Comparison of ENCODE assay signal across 9 mouse cellular contexts in the genomic region with DNA sequence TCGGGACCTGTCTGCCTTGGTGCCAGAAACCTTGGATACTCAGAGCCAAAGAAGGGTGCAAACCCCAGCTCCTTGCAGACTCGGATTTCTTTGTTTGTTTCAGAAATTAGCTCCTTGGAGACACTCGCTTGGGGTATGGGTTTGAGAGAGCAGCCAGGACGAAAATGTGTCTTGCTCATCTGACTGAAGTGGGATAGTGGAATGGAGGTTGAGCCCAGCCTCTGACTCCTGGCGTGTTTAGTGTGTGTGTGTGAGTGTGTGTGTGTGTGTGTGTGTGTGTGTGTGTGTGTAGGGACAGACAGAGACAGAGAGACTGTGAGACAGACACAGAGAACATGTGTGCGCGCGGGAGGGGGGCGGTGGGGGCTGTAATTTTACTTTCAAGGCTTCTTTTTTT. TPM values are rescaled to one million over a fixed set of nuclear protein-coding genes. Genes with fewer than 3 reads are reported as not detected.
DNase-seq lines count a peak whose midpoint lies in the region; ATAC-seq and TF ChIP-seq lines count a peak whose summit lies in the region.
"Had no signal": no experiment of that assay in that cellular context is flagged by ENCODE, and none has a peak within 500 bp of the region (broad histone marks: within the 10 kb centered on the region; RNA-seq: fewer than 3 reads in every experiment).

No protein-coding gene starts in this region.

- 18% methylated on average over 9 of the region's 9 CpGs for WGBS in limb, embryonic 14.5 days
- WGBS in stomach, embryonic 16.5 days, result 24% methylated on average over 9 of the region's 9 CpGs

- peak overlapping the region; percentile 78 for H3K9ac ChIP-seq in limb, embryonic 14.5 days (ENCODE audit: low read depth, low read length, severe bottlenecking)
- H3K9ac ChIP-seq in stomach, embryonic 16.5 days (ENCODE audit: low read length), result peak overlapping the region; percentile 76

- H3K4me1 ChIP-seq in testis, adult 2 months (ENCODE audit: control insufficient read depth, insufficient read depth, low read length), result peaks cover 9% of the 10 kb centered on the region
- H3K4me1 ChIP-seq in limb, embryonic 14.5 days (ENCODE audit: control insufficient read depth, insufficient read depth, low read length), result peaks cover 7% of the 10 kb centered on the region
- peaks cover 11% of the 10 kb centered on the region; the same call in 1 of the 2 replicates for H3K4me1 ChIP-seq in stomach, embryonic 16.5 days (ENCODE audit: control insufficient read depth, insufficient read depth, low read length)

- TF ChIP-seq POLR2A in testis, adult 2 months (IDR thresholded peaks at IDR 0.05; ENCODE audit: control insufficient read depth, low read depth, low read length), result no peak
- no peak for TF ChIP-seq POLR2A in limb, embryonic 14.5 days (IDR thresholded peaks at IDR 0.05; ENCODE audit: borderline replicate concordance, extremely low read depth, insufficient read depth, insufficient read length)

- no peaks in the 10 kb centered on the region for H3K36me3 ChIP-seq in testis, adult 2 months (ENCODE audit: control insufficient read depth, insufficient read depth, low read length)
- H3K36me3 ChIP-seq in limb, embryonic 14.5 days (ENCODE audit: control insufficient read depth, insufficient read depth, low read length), result no peaks in the 10 kb centered on the region
- H3K36me3 ChIP-seq in stomach, embryonic 16.5 days (ENCODE audit: control insufficient read depth, insufficient read depth, low read length), result no peaks in the 10 kb centered on the region

- ATAC-seq in limb, embryonic 14.5 days (ENCODE audit: low FRiP score, low read depth), result peak; percentile 16; the same call in 1 of the 2 replicates
- no peak for ATAC-seq in stomach, embryonic 16.5 days (ENCODE audit: insufficient read depth, low FRiP score)
- no peak for ATAC-seq in megakaryocyte progenitor cell, adult 5-6 weeks (replicated peaks; ENCODE audit: poor library complexity)

- DNase-seq in gastrocnemius, adult 2 months, result no peak
- no peak for DNase-seq in gastrocnemius, postnatal 25 days
- no peak for DNase-seq in testis, postnatal 10 days (ENCODE audit: low spot score)
- DNase-seq in limb, embryonic 14.5 days (ENCODE audit: low spot score), result no peak
- DNase-seq in frontal cortex, postnatal 14 days (ENCODE audit: low spot score in 2 of 2), result no peak

- peak overlapping the region; percentile 82 for H3K4me3 ChIP-seq in gastrocnemius, adult 2 months
- peak overlapping the region; percentile 80 for H3K4me3 ChIP-seq in testis, adult 2 months (ENCODE audit: control insufficient read depth, low read depth, low read length)
- peak overlapping the region; percentile 68 for H3K4me3 ChIP-seq in limb, embryonic 14.5 days (replicated peaks; ENCODE audit: low read length)
- H3K4me3 ChIP-seq in stomach, embryonic 16.5 days (replicated peaks; ENCODE audit: low read length), result peak overlapping the region; percentile 64

- TF ChIP-seq CTCF in gastrocnemius, adult 2 months (IDR thresholded peaks at IDR 0.05), result no peak
- TF ChIP-seq CTCF in testis, adult 2 months (IDR thresholded peaks at IDR 0.05; ENCODE audit: control insufficient read depth, insufficient read depth, insufficient replicate concordance, low read depth, low read length), result no peak

- peak overlapping the region; percentile 89 for H3K27ac ChIP-seq in gastrocnemius, adult 2 months
- H3K27ac ChIP-seq in testis, adult 2 months (ENCODE audit: control insufficient read depth, insufficient read depth, low read depth, low read length), result no peak overlapping the region
- H3K27ac ChIP-seq in limb, embryonic 14.5 days (replicated peaks; ENCODE audit: low read depth, low read length), result no peak overlapping the region
- peak overlapping the region; percentile 54 for H3K27ac ChIP-seq in stomach, embryonic 16.5 days (ENCODE audit: low read length)

- intact Hi-C loops in gastrocnemius, adult 2 months (cut with DNase I), result no loop called here

- no peaks in the 10 kb centered on the region for H3K27me3 ChIP-seq in testis, adult 2 months (ENCODE audit: control insufficient read depth, insufficient read depth, low read length)
- 0 out of 2 replicates have a peak, but pooled peaks cover 3% of the 10 kb centered on the region for H3K27me3 ChIP-seq in limb, embryonic 14.5 days (ENCODE audit: control insufficient read depth, insufficient read depth, low read length)
- H3K27me3 ChIP-seq in stomach, embryonic 16.5 days (ENCODE audit: control insufficient read depth, insufficient read depth, low read length), result no peaks in the 10 kb centered on the region; the same call in 1 of the 2 replicates
- H3K27me3 ChIP-seq: CH12.LX had no signal

- no peaks in the 10 kb centered on the region for H3K9me3 ChIP-seq in limb, embryonic 14.5 days (ENCODE audit: control insufficient read depth, low read length)
- H3K9me3 ChIP-seq in stomach, embryonic 16.5 days (replicated peaks; ENCODE audit: control insufficient read depth, low read length), result no peaks in the 10 kb centered on the region

- H3K4me2 ChIP-seq in limb, embryonic 14.5 days (replicated peaks; ENCODE audit: low read depth, low read length, severe bottlenecking), result peak overlapping the region; percentile 96
- H3K4me2 ChIP-seq in stomach, embryonic 16.5 days (ENCODE audit: low read depth, low read length), result peak overlapping the region; percentile 77

RNA-seq across cellular contexts. Expression of a gene that starts 1.1 kb away (rescaled TPM):
- total RNA-seq in gastrocnemius, adult 2 months (2021), result 1 to 10 TPM; 1.0 to 1.3 TPM
- total RNA-seq in gastrocnemius, postnatal 25 days (2021), result 1 to 10 TPM; 1.8 to 2.2 TPM
- polyA plus RNA-seq in testis, adult 2 months (2012; rRNA removed), result 609 and 637 TPM in 2 replicates
- polyA plus RNA-seq in limb, embryonic 14.5 days (2012; rRNA removed), result 9.5 and 11.5 TPM in 2 replicates
- polyA plus RNA-seq in limb, embryonic 14.5 days (2014; fragmentation: Nextera tagmentation; extraction: Ambion mirVana), result 14.3 and 15.4 TPM in 2 replicates
- polyA plus RNA-seq in stomach, embryonic 16.5 days (2015; fragmentation: Nextera tagmentation; extraction: Ambion mirVana), result 16.2 and 17.8 TPM in 2 replicates
- total RNA-seq in megakaryocyte progenitor cell, adult 5-6 weeks (2015), result 7.5 and 10.9 TPM in 2 replicates
- total RNA-seq in megakaryocyte progenitor cell, adult 5-6 weeks (2017), result 8.0 and 9.5 TPM in 2 replicates
- total RNA-seq: CH12.LX had no signal

Comparison
In these comparisons a context has a peak if more than half of its experiments do, and no peak if none do; other contexts are left out.
1. H3K27ac ChIP-seq: peak in gastrocnemius, adult 2 months (single experiment) and stomach, embryonic 16.5 days (single experiment); none in testis, adult 2 months (single experiment) and limb, embryonic 14.5 days (single experiment).
2. Peak in every context shown above with its lines, with median percentiles within 50 percentile points of each other: H3K4me3 ChIP-seq.